Mouse (Mus musculus) kidney, postnatal 36 days (tissue): Measurements from ENCODE around the gene Srp14.

Source experiments
- DNase-seq, 2 experiments: peaks; one replicate each; pipeline ENCODE4 v3.0.0; 2021 to 2022; ENCODE audit warnings: mixed read lengths in 2 of 2

Gene Srp14

DNA sequence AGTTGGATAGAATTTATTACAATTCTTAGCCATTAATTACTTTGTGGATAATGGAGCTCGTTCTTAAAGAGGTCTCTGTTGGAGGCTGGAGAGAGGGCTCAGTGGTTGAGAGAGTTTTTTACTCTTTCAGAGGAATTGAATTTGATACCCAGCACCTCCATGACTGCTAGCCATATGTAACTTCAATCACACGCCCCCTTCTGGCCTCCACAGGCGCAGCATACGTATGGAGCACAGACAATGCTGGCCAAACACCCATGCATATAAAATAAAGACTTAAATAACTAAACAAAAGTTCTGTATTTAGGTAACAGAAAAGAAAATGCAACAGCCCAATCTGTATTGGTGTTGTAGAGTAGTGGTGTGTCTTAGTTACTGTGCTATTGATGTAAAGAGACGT, 47.9 kb downstream of the Srp14 start:
- peak; percentile 37 to 70 for DNase-seq

DNA sequence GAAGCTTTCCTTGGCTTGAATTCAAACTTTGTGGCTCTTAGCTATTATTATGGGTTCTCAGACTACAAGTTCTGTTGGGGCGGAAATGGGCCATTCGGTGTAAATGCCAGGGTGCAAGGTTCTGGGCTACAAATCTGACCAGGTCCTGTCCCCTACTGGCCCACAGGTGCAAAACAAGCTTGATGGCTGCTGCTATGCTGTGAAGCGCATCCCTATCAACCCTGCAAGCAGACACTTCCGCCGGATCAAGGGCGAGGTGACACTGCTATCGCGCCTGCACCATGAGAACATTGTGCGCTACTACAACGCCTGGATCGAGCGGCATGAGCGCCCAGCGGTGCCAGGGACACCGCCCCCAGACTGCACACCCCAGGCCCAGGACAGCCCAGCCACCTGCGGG, 48.9 kb downstream of the Srp14 start:
- DNase-seq: no peak

DNA sequence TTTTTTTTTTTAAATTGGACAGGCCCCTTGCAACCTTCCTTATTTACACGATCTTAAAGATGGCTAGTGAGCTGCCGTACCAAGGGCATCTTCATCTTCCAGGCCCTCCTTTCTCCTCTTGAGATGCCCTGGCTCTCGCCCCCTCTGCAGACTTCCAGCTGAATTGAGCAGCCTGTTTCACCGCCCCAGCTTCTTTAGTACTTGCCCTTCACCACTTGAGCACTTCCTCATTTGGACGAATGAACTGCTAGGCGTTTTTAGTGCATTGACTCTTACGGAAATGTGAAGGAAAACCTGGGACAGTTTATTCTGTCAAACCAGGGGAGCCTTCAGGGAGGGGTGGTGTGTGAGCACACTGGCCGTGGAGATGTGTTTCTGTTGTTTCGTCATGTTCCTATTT, 50.2 kb downstream of the Srp14 start:
- DNase-seq: no peak

DNA sequence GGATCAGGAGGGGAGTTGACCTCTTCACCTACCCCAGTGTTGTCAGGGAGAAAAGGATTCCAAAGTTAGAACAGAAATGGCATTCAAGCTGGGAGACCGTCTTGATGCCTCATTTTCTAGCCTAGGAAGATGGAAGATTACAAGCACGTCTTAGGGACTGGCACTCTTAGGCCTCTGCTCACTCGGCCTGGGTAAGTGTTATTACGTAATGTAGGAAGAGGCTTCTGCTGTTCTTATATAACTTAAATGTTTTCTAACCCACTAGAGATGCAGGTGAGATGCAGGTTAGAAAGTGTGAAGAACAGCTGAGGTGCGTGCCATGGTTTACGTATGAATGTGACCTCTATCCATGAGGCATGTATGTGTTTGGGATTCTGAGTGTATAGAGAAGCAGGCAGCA, 51.2 kb downstream of the Srp14 start:
- no peak for DNase-seq
